Mouse (Mus musculus): Measurements from ENCODE around the gene Prl3b1.

DNA sequence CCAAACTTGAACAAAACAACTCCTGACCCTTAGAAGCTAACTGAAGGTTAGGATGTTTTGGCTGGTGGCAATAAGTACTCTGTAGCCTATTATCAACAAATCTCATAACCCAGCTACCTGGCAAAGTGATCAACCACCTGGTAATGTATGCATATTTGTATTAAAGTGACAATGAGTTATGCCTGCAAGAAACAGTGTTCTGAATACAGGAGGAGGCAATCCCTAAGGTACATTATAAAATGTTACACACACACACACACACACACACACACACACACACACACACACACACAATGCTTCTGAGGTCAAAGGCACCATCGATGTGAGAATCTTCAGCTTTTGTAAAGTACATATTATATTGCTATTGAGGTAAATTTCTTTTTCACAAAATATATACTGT lies at the start of gene Prl3b1:
- TF ChIP-seq POLR2A (IDR thresholded peaks at IDR 0.05; ENCODE audit: low read depth, low read length), result no peak
- no peak for TF ChIP-seq CTCF (conservative IDR thresholded peaks at IDR 0.05; ENCODE audit: insufficient read depth, insufficient read length, low read depth, low read length)
